Mouse (Mus musculus): ENCODE measurements around the gene Gbp8.

The Gbp8 gene

DNA sequence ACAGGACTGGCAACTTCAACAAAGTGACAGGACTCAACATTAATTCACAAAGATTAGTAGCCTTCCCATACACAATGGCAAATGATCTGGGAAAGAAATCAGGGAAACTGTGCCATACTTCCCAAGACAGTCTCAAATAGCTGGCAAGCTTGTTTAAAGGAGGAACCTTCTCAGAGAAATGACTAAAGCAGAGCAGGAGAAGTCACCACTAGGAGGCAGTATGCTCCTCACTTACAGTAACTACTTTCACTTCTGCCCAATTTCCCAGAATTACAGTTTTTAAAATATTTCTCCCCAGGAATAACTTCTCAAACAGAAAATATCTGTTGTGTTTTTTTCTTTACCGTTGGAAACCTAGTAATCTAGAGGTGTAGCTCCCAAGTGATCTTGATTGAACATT, 152.6 kb downstream of the Gbp8 start:
- peaks cover 39% of the 10 kb centered on the region for H3K9me3 ChIP-seq (ENCODE audit: low read length)
- no peaks in the 10 kb centered on the region for H3K27me3 ChIP-seq (ENCODE audit: insufficient read depth, low read length)
- no peak for TF ChIP-seq POU5F1 (IDR thresholded peaks at IDR 0.05; ENCODE audit: borderline replicate concordance, low read length)
- TF ChIP-seq CTCF (conservative IDR thresholded peaks at IDR 0.05; ENCODE audit: low read length), result peak; percentile 60
- H3K36me3 ChIP-seq (ENCODE audit: insufficient read depth, low read length), result no peaks in the 10 kb centered on the region
- H3K4me1 ChIP-seq (replicated peaks; ENCODE audit: low read depth, low read length), result peaks cover 11% of the 10 kb centered on the region
- H3K4me3 ChIP-seq (replicated peaks; ENCODE audit: low read length), result no peak overlapping the region

GRCm38 (mm10) chr5:104982535-104982934, 156.8 kb downstream of the Gbp8 start, which contains the start of gene Abcg3:
Gene Abcg3 (minus strand): TSS chr5:104982718.
- TF ChIP-seq POU5F1 (IDR thresholded peaks at IDR 0.05; ENCODE audit: borderline replicate concordance, low read length), result no peak
- no peak for TF ChIP-seq NANOG (IDR thresholded peaks at IDR 0.05; ENCODE audit: borderline replicate concordance, low read length)
- TF ChIP-seq CTCF (conservative IDR thresholded peaks at IDR 0.05; ENCODE audit: low read length), result no peak
- peak within 1 kb of the TSS; percentile 54 for H3K4me3 ChIP-seq (replicated peaks; ENCODE audit: low read length)
- H3K4me1 ChIP-seq (replicated peaks; ENCODE audit: low read depth, low read length), result peaks cover 11% of the 10 kb centered on the region
- no peaks in the 10 kb centered on the region for H3K27me3 ChIP-seq (ENCODE audit: insufficient read depth, low read length)
- H3K9me3 ChIP-seq (ENCODE audit: low read length), result peaks cover 6% of the 10 kb centered on the region
- H3K36me3 ChIP-seq (ENCODE audit: insufficient read depth, low read length), result no peaks in the 10 kb centered on the region

GRCm38 (mm10) chr5:104979040-104979513, 160.3 kb downstream of the Gbp8 start:
- Histone ChIP-seq H3K4me3 (replicated peaks; ENCODE audit: low read length) (no peak overlapping the region), H3K9me3 (ENCODE audit: low read length) (no peaks in the 10 kb centered on the region), H3K36me3 (ENCODE audit: insufficient read depth, low read length) (no peaks in the 10 kb centered on the region), H3K27me3 (ENCODE audit: insufficient read depth, low read length) (no peaks in the 10 kb centered on the region), H3K4me1 (replicated peaks; ENCODE audit: low read depth, low read length) (peaks cover 11% of the 10 kb centered on the region)
- no peak for TF ChIP-seq POU5F1 (IDR thresholded peaks at IDR 0.05; ENCODE audit: borderline replicate concordance, low read length)
